Comparison of ENCODE assay signal across 8 mouse cellular contexts in genomic region chr8:56294886-56295555, GRCm38 (mm10). TPM values are rescaled to one million over a fixed set of nuclear protein-coding genes. Genes with fewer than 3 reads are reported as not detected.
DNase-seq lines count a peak whose midpoint lies in the region; ATAC-seq lines count a peak whose summit lies in the region.

No protein-coding gene starts in this region.

- no peaks in the 10 kb centered on the region for H3K36me3 ChIP-seq in lung, embryonic 15.5 days
- H3K36me3 ChIP-seq in limb, embryonic 10.5 days, result no peaks in the 10 kb centered on the region

- peak overlapping the region; percentile 57 for H3K4me3 ChIP-seq in lung, embryonic 15.5 days
- H3K4me3 ChIP-seq in limb, embryonic 10.5 days, result peak overlapping the region; percentile 63

- peak overlapping the region; percentile 61 for H3K9ac ChIP-seq in lung, embryonic 15.5 days

- H3K27me3 ChIP-seq in lung, embryonic 15.5 days, result no peaks in the 10 kb centered on the region
- peaks cover 32% of the 10 kb centered on the region for H3K27me3 ChIP-seq in limb, embryonic 10.5 days (ENCODE audit: low read depth, poor library complexity, severe bottlenecking)

- 13% methylated on average over 14 of the region's 14 CpGs for WGBS in lung, embryonic 15.5 days
- 29% methylated on average over 14 of the region's 14 CpGs for WGBS in limb, embryonic 10.5 days

- peak overlapping the region; percentile 93 for H3K4me2 ChIP-seq in lung, embryonic 15.5 days

- no peak for ATAC-seq in lung, embryonic 15.5 days (ENCODE audit: borderline replicate concordance, extremely low read depth, low FRiP score, low TSS enrichment)

- intact Hi-C loops in gastrocnemius, postnatal 14 days (cut with DNase I; ENCODE audit: low total_unique reads), result no loop called here

- H3K27ac ChIP-seq in lung, embryonic 15.5 days, result no peak overlapping the region
- peak overlapping the region; percentile 70; the same call in 1 of the 2 replicates for H3K27ac ChIP-seq in limb, embryonic 10.5 days

- H3K9me3 ChIP-seq in lung, embryonic 15.5 days, result no peaks in the 10 kb centered on the region
- no peaks in the 10 kb centered on the region for H3K9me3 ChIP-seq in limb, embryonic 10.5 days (replicated peaks)

- peaks cover 18% of the 10 kb centered on the region for H3K4me1 ChIP-seq in lung, embryonic 15.5 days
- peaks cover 17% of the 10 kb centered on the region for H3K4me1 ChIP-seq in limb, embryonic 10.5 days

- peak; percentile 14 for DNase-seq in adrenal gland, postnatal 10 days
- DNase-seq in adrenal gland, adult 8-10 months, result no peak
- DNase-seq in lung, postnatal 25 days (ENCODE audit: low spot score), result no peak
- no peak for DNase-seq in limb, embryonic 10.5 days (ENCODE audit: low spot score)
- peak; percentile 39 for DNase-seq in retina, embryonic 14.5 days (ENCODE audit: low spot score)
- DNase-seq in gastrocnemius, postnatal 14 days, result no peak
- no peak for DNase-seq in spleen, postnatal 36 days (ENCODE audit: low spot score in 2 of 2)

RNA-seq across cellular contexts. Expression of gene Hpgd, which starts 0.6 kb away (rescaled TPM):
- total RNA-seq in adrenal gland, postnatal 10 days (2021), result 10 to 100 TPM; 10.2 to 16.0 TPM
- total RNA-seq in adrenal gland, adult 8-10 months (2022), result 10 to 100 TPM in 2 of 4 experiments, 1 to 10 TPM in 2; 3.7 to 15.0 (median 9.9) TPM
- 20.2 and 27.3 TPM in 2 replicates for polyA plus RNA-seq in lung, embryonic 15.5 days (2015; fragmentation: Nextera tagmentation; extraction: Ambion mirVana)
- 6.9 and 10.6 TPM in 2 replicates for polyA plus RNA-seq in limb, embryonic 10.5 days (2016; fragmentation: Nextera tagmentation; extraction: Ambion mirVana)
- 1 to 10 TPM; 2.5 to 2.6 TPM for total RNA-seq in gastrocnemius, postnatal 14 days (2021)

Comparison
In these comparisons a context has a peak if more than half of its experiments do, and no peak if none do; other contexts are left out.
1. DNase-seq: peak in adrenal gland, postnatal 10 days (single experiment) and retina, embryonic 14.5 days (single experiment); none in adrenal gland, adult 8-10 months (single experiment), lung, postnatal 25 days (single experiment), limb, embryonic 10.5 days (single experiment), gastrocnemius, postnatal 14 days (single experiment) and spleen, postnatal 36 days (0 of 2).